Mouse (Mus musculus): ENCODE results near the gene Cd200. TPM values are rescaled to one million over a fixed set of nuclear protein-coding genes. Genes with fewer than 3 reads are reported as not detected.

The Cd200 gene
- polyA plus RNA-seq (2017; shearing (Covaris generic)), result 123 TPM

DNA sequence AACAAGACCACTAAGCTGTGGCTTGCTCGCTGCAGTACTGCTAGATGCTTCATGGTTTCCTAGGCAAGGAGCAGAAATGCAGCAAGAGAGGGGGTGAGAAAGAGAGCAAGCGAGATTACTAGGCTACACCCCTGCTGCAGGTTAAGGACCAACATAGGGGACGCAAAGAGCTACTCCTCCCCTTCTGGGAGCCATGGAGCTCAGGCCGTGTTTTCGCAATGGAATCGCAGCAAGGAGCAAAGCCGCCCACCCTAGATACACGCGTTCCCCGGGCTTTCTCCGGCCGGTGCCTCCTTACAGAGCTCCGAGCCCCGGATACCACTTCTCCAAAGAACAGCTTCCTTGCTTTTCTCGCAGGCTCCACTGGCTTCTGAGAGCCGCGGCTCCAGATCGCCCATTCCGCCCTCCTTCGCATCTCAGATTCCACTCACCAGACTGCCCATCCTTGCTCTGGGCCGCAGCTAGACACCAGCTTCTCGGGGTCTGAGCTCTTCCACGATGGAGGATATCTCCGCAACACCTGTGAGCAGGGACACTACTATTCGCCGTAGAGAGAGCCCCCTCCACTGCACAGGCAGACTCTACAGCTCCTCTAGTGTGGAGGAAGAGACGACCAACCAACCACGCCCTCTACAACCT is at the start of gene Cd200:
TSS of gene Cd200 (minus strand) at position 629 of the 639 bp plus-strand sequence.

Other genes starting within 250 kb of the Cd200 start
- 68.6 TPM for gene Btla, start 184.7 kb downstream of the Cd200 start, polyA plus RNA-seq (2017; shearing (Covaris generic))
- 0.19 TPM for gene Gm609, start 83.9 kb upstream of the Cd200 start, polyA plus RNA-seq (2017; shearing (Covaris generic))
- gene Gm17783, start 123.0 kb upstream of the Cd200 start, polyA plus RNA-seq (2017; shearing (Covaris generic)), result not detected
- gene Slc9c1, start 126.3 kb upstream of the Cd200 start, polyA plus RNA-seq (2017; shearing (Covaris generic)), result not detected
- gene Gcsam, start 201.3 kb upstream of the Cd200 start, polyA plus RNA-seq (2017; shearing (Covaris generic)), result 0.11 TPM
- gene BC016579, start 245.0 kb upstream of the Cd200 start, polyA plus RNA-seq (2017; shearing (Covaris generic)), result 0.19 TPM